Mouse (Mus musculus): ENCODE measurements around the gene Tmprss9. TPM values are rescaled to one million over a fixed set of nuclear protein-coding genes. Genes with fewer than 3 reads are reported as not detected.

Gene Tmprss9
- total and polyA plus RNA-seq, 3 experiments, result 0.15 to 0.25 TPM; not detected in 1

GRCm38 (mm10) chr10:80842334-80842733 is 29.3 kb upstream of the Tmprss9 start:
- H3K4me3 ChIP-seq (ENCODE audit: control insufficient read depth in 1 of 2, insufficient read depth in 1 of 2, low read depth in 2 of 2, low read length in 2 of 2), result no peak overlapping the region
- DNase-seq (ENCODE audit: low read depth, low spot score), result no peak
- no peak overlapping the region for H3K27ac ChIP-seq (ENCODE audit: control insufficient read depth, low read depth, low read length)
- no peaks in the 10 kb centered on the region; a peak in 1 of 4 replicates for H3K27me3 ChIP-seq (ENCODE audit: control insufficient read depth in 1 of 2, insufficient read depth in 2 of 2, low read length in 2 of 2)
- no peaks in the 10 kb centered on the region for H3K36me3 ChIP-seq (ENCODE audit: control insufficient read depth in 1 of 2, insufficient read depth in 2 of 2, low read length in 2 of 2)
- TF ChIP-seq SMC3 (IDR thresholded peaks at IDR 0.05; ENCODE audit: low read depth, low read length), result no peak
- no peak for TF ChIP-seq ELF1 (IDR thresholded peaks at IDR 0.05; ENCODE audit: low read depth, low read length)
- no peak for TF ChIP-seq POLR2A (IDR thresholded peaks at IDR 0.05; ENCODE audit: control insufficient read depth in 1 of 2, insufficient read depth in 1 of 2, low read depth in 1 of 2, low read length in 2 of 2, poor library complexity in 1 of 2)
- H3K9me3 ChIP-seq (replicated peaks; ENCODE audit: insufficient read depth, low read length), result no peaks in the 10 kb centered on the region
- no peak overlapping the region for H3K9ac ChIP-seq (ENCODE audit: control insufficient read depth, low read depth, low read length, poor library complexity, severe bottlenecking)
- no peaks in the 10 kb centered on the region for H3K4me1 ChIP-seq (ENCODE audit: control insufficient read depth in 1 of 2, insufficient read depth in 2 of 2, low read length in 2 of 2)
- no peaks in the 10 kb centered on the region for H3K79me2 ChIP-seq (ENCODE audit: control insufficient read depth, insufficient read depth, low read length, poor library complexity)

GRCm38 (mm10) chr10:80843087-80843930 is 28.3 kb upstream of the Tmprss9 start:
- H3K9ac ChIP-seq (ENCODE audit: control insufficient read depth, low read depth, low read length, poor library complexity, severe bottlenecking), result no peak overlapping the region
- no peak for TF ChIP-seq E2F4 (IDR thresholded peaks at IDR 0.05; ENCODE audit: borderline replicate concordance, low read depth, low read length)
- no peak for TF ChIP-seq ETS1 (IDR thresholded peaks at IDR 0.05; ENCODE audit: low read depth, low read length)
- no peak for TF ChIP-seq CHD1 (IDR thresholded peaks at IDR 0.05; ENCODE audit: low read depth, low read length)
- TF ChIP-seq MAX (IDR thresholded peaks at IDR 0.05; ENCODE audit: low read length), result no peak
- H3K4me3 ChIP-seq (ENCODE audit: control insufficient read depth in 1 of 2, insufficient read depth in 1 of 2, low read depth in 2 of 2, low read length in 2 of 2), result no peak overlapping the region
- H3K36me3 ChIP-seq (ENCODE audit: control insufficient read depth in 1 of 2, insufficient read depth in 2 of 2, low read length in 2 of 2), result no peaks in the 10 kb centered on the region
- H3K27ac ChIP-seq (ENCODE audit: control insufficient read depth, low read depth, low read length), result no peak overlapping the region
- H3K4me1 ChIP-seq (ENCODE audit: control insufficient read depth in 1 of 2, insufficient read depth in 2 of 2, low read length in 2 of 2), result peaks cover 0 to 2% of the 10 kb centered on the region in 2 experiments; a peak in 1 of 4 replicates
- no peaks in the 10 kb centered on the region; a peak in 1 of 4 replicates for H3K27me3 ChIP-seq (ENCODE audit: control insufficient read depth in 1 of 2, insufficient read depth in 2 of 2, low read length in 2 of 2)
- H3K9me3 ChIP-seq (replicated peaks; ENCODE audit: insufficient read depth, low read length), result no peaks in the 10 kb centered on the region
- no peaks in the 10 kb centered on the region for H3K79me2 ChIP-seq (ENCODE audit: control insufficient read depth, insufficient read depth, low read length, poor library complexity)
- DNase-seq (ENCODE audit: low read depth, low spot score), result no peak

- Histone ChIP-seq H3K4me1 (ENCODE audit: control insufficient read depth in 1 of 2, insufficient read depth in 2 of 2, low read length in 2 of 2) (peaks cover 0 to 7% of the 10 kb centered on the region in 2 experiments; a peak in 2 of 4 replicates), H3K79me2 (ENCODE audit: control insufficient read depth, insufficient read depth, low read length, poor library complexity) (no peaks in the 10 kb centered on the region), H3K4me3 (ENCODE audit: control insufficient read depth in 1 of 2, insufficient read depth in 1 of 2, low read depth in 2 of 2, low read length in 2 of 2) (no peak within 1 kb of the TSS), H3K27me3 (ENCODE audit: control insufficient read depth in 1 of 2, insufficient read depth in 2 of 2, low read length in 2 of 2) (no peaks in the 10 kb centered on the region), H3K9ac (ENCODE audit: control insufficient read depth, low read depth, low read length, poor library complexity, severe bottlenecking) (no peak within 1 kb of the TSS), H3K27ac (ENCODE audit: control insufficient read depth, low read depth, low read length) (no peak within 1 kb of the TSS), H3K9me3 (replicated peaks; ENCODE audit: insufficient read depth, low read length) (no peaks in the 10 kb centered on the region), H3K36me3 (ENCODE audit: control insufficient read depth in 1 of 2, insufficient read depth in 2 of 2, low read length in 2 of 2) (no peaks in the 10 kb centered on the region)
- no peak for DNase-seq (ENCODE audit: low read depth, low spot score)
- TF ChIP-seq SIN3A (IDR thresholded peaks at IDR 0.05; ENCODE audit: low read length) (no peak), POLR2AphosphoS2 (IDR thresholded peaks at IDR 0.05; ENCODE audit: low read length) (no peak), NELFE (IDR thresholded peaks at IDR 0.05; ENCODE audit: low read depth, low read length) (no peak), CTCF (IDR thresholded peaks at IDR 0.05 in 2 of 3, conservative IDR thresholded peaks at IDR 0.05 in 1 of 3; ENCODE audit: control insufficient read depth in 1 of 3, insufficient read depth in 1 of 3, low read depth in 2 of 3, low read length in 3 of 3, poor library complexity in 1 of 3, severe bottlenecking in 1 of 3) (no peak), MAZ (IDR thresholded peaks at IDR 0.05; ENCODE audit: low read depth, low read length) (no peak), ZC3H11A (IDR thresholded peaks at IDR 0.05; ENCODE audit: low read depth, low read length) (no peak), ZMIZ1 (IDR thresholded peaks at IDR 0.05; ENCODE audit: low read depth, low read length) (no peak), POLR2AphosphoS5 (IDR thresholded peaks at IDR 0.05; ENCODE audit: borderline replicate concordance, low read depth, low read length) (no peak)
Measured at GRCm38 (mm10) chr10:80843931-80844547, 27.6 kb upstream of the Tmprss9 start, which contains the start of gene Lingo3. TSS of gene Lingo3 (minus strand) at chr10:80844039.
